Mouse (Mus musculus): Measurements from ENCODE around the gene Abhd15.

Gene Abhd15
- long read RNA-seq, experiment 1, transcript Abhd15-201 (2 exons, 2,662 nt) = major isoform, 7 of 10 reads
- long read RNA-seq, experiment 1, partial matches to known transcripts = 0 of 10 reads
- long read RNA-seq, experiment 1, other reads (novel, unspliced or antisense) = 3 of 10 reads
- long read RNA-seq, experiment 2, transcript Abhd15-201 (2 exons, 2,662 nt) = major isoform, 5 of 11 reads
- long read RNA-seq, experiment 2, partial matches to known transcripts = 0 of 11 reads
- long read RNA-seq, experiment 2, other reads (novel, unspliced or antisense) = 6 of 11 reads

DNA sequence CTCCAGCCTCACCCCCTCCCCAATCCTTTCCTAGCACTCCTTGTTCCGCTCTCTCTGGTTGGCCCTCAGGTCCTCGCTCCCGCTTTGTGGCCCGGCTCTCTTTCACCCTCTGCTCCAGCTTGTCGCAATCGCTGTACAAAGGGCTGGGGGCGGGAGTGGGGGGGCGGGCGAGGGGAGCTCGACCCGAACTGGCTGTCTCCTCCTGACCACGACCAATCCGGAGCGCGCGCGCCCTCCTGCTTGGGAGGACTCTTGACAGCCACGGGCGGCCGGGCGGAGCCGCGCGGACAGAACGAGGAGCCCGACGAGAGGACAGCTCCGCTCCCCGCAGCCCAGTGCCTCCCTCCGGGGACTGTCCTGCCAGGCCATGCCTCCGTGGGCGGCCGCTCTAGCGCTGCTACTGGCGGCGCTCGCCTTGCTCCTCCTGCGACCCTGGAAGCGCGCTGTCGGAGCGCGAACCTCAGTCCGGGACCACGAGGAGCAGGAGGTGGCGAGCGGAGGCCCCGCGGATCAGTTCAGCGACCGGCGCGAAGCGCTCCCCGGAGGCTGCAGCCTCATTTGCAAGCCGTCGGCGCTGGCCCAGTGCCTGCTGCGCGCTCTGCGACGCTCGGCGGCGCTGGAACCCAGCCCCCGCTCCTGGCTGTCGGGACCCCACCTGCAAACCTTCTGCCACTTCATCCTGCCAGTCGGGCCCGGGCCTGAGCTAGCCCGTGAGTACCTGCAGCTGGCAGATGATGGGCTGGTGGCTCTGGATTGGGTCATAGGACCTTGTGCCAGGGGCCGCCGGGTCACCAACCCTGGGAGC, at the start of gene Abhd15:
Gene Abhd15 (plus strand): TSS at position 290 of the 805 bp plus-strand sequence.
- intact Hi-C loops (cut with DNase I) = no loop called here

DNA sequence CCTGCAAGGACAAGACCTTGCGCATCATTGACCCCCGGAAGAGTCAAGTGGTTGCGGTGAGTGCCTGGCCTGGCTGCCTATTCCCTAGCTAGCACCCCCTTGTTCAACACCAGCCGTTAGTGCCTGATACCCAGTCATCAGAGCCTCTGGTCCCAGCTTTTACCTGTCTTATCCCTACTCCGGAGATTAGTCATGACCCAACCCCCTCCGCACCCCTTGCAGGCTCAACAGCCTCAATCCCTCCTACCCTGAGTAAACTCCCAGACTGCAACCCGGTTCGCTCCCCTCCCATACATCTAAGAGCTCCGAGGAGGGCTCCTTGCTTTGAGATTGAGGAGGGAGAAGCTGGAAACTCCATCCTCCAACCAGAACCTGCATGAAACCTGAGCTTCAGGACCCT, 48.4 kb upstream of the Abhd15 start:
- intact Hi-C loops (cut with DNase I) = no loop called here

DNA sequence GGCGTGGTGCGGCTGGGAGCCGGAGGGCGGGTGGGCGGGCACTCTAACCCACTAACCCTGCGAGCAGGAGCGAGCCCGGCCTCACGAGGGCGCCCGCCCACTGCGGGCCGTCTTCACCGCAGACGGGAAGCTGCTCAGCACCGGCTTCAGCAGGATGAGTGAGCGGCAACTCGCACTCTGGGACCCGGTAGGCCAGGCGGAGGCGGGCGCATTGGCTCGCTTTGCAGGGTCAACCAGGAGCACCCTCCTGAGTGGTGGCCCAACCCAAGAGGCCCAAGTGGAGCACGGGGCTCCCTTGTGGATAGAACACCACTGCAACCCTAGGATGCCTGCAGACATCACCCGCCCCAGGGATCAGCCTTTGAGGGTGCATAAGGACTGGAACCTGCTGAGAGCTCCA, 47.8 kb upstream of the Abhd15 start:
- intact Hi-C loops (cut with DNase I) = no loop called here

DNA sequence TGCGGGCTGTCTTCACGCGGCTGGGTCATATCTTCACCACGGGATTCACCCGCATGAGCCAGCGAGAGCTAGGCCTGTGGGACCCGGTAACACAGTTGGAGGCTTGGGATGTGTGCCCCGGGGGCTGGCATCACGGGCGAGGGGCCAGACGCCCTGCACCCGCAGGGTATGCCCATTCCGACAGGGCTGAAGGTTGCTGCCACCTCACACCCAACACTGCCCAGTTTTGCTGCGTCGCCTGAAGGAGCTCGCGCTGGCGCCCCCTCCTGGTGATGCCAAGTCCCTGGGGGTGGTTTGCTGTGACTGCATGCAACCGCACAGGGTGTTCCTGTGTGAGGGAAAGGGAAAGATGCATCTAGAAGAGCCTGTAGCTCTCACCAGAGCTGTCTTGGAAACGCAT, 47.1 kb upstream of the Abhd15 start:
- intact Hi-C loops (cut with DNase I) = no loop called here

DNA sequence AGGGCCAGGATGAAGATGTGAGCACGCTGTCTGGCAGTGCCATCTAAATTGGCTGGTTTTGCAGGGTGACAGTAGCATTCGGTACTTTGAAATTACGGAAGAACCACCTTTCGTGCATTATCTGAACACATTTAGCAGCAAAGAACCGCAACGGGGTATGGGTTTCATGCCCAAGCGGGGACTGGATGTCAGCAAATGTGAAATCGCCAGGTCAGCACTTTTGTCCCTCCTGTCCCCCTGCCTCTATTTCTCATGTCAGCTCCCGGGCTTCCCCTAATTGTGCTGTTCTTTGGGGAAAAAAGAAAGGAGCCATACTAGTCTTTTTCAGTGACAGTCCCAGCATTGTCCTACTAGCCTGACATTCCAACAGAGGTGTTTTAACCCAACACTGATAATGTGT, 46.5 kb upstream of the Abhd15 start:
- intact Hi-C loops (cut with DNase I) = no loop called here

DNA sequence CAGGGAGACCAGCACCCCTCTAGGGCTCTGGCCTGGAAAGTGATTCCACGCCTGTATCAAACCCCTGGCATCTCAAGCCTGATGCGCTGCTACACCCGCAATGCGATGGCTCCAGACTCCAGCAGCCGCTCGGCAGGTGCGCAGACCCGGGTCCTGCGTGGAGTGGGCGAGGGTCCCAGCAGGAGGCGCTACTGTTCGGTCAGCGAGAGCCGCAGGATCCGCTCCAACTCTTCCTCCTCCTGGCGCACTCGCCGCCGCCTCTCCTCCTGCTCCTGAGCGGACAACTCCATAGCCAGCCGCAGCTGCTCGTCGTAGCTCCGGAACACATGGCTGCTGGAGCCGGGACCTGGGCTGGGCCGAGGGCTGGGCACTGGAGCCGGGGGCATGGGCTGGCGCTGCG, 43.5 kb upstream of the Abhd15 start:
- intact Hi-C loops (cut with DNase I) = no loop called here

DNA sequence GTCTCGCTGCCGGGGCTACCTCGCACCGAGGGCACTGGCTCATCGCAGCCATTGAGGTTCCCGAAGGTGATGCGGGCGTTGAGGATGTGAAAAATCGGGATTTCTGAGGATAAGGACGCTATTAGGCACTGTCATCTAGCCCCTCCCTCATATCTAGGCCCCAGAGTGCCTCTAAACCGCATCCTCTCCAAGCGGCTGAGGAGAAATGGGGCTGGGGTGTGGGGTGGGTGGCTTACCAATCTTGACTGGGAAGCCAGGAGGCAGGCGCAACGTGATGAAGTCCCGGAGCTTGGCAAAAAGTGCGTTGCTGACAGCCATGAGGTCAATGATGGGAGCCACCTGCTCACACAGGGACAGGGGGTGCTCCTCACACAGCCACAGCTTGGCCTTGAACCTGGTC, 42.1 kb upstream of the Abhd15 start:
- intact Hi-C loops (cut with DNase I) = no loop called here

DNA sequence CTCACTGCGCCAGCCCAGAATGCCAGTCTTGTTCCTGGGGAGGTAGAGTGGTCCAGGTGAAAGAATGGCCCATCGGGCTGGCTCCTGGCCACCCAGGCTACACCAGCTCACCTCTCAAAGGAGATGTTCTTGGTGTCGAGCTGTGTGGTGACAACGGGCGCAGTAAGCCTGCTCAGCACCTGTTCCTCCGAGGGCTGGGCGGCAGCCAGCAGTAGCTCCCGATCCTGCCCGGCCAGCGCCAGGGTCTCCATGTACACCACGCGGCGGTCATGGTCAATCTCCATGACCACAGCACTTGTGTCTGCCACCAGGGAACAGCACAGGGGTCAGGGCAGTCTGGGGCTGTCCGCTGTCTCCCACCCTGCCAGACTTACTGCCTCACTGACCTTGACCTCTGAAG, 38.7 kb upstream of the Abhd15 start:
- intact Hi-C loops (cut with DNase I) = no loop called here

DNA sequence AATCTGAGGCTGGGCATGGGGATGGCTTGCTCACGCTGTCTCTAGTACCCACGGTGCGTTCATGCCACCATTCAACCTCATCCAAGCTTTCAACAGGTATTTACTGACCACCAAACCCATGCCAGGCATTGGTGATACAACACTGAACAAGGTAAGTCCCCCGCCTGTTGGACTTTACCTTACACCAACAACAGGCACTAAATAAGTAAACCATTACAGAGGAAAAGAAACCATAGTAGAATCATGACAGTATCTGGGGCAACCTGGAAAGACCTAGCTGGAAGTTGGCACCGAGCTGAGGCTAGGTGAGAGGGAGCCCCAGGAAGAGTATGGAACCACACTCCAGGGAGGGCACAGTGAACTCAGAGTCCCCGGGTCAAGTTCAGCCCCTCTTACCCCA, 38.0 kb upstream of the Abhd15 start:
- intact Hi-C loops (cut with DNase I) = no loop called here

DNA sequence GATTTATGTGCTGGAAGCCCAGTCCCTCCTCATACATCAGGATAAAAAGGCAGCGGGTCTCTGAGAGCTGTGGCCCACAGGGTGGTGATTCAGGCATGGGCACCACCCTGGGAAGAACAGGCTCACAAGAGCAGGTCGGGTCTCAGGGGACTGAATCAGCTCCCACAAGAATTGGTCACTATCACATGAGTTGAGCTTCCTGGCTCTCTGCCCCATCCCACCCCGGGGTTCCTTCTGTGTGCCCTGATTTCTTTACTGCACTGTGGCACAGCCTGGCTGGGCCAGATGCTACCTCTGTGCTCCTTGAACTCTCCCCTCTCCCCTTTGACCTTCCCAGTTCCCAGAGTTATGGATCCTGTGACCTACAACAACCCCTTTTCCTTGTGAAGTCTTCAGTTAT, 31.9 kb upstream of the Abhd15 start:
- intact Hi-C loops (cut with DNase I) = no loop called here

DNA sequence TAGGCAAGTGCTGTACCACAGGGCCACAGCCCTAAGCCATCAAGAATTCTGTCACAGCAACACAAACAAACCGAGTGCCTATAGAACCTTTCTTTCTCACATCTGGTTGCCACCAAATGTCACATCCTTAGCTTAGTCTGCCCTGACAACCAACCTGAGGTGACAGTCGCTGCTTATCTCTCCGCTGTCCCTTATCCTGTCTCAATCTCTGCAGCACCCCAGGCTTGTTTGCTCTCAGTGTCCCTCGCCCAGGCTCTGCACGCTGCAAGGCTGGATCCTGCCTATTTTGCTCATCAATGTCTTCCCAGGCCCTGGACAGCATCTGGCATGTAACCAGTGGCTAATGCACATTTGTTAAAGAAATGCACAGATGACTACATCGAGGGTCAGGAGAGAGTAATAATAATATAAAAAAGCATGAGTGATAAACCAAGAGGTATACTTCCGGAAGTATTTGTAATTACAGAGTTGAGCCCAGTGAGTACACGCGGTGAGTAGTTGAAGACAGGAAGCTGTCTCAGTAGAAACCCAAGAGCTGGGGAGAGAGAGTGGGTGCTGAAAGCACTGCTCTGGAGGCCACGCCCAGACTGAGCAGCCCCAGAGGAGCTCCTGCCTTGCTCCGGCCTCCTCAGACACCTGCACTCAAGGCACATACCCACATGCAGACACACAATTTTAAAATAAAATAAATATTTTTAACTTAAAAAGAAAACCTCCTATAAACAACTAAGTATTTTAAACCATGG, 31.2 kb upstream of the Abhd15 start:
- intact Hi-C loops (cut with DNase I) = no loop called here

DNA sequence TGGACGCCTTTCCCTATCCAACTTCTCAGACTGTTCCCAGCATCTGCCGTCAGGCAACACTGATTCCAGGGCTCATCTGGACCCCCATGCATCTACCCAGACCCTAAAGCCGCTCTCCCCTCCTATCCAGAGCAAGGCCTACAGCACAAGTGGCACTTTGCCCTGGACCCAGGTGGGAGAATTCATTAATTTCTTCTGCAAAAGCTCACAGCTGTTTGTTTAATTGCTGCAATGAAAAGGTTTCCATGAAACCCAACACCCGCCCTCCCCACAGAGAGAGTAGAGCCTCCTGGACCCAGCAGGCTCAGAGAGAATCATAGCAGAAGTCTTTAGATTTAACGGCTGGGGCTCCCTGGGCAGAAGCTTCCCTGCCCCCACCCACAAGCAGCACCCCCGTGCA, 29.7 kb upstream of the Abhd15 start:
- intact Hi-C loops (cut with DNase I) = no loop called here

DNA sequence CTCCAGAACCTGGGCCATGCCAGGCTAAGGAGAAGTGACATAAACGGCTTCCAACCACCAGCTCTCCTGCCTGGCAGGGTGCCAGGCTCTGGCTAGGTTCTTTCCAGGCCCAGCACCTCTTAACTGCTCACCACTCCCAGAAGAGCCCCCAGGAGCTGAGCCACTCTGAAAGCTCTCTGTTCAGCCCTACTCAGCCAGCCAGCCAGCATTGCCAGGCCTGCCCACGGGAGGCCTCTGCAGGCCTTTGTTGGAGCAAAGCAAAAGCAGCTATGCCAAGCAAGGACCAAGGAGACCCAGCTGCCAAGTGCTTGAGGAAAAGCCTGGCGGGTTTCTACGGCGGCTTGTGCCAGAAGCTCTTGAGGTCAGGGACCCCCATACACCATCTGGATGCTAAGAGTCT, 28.1 kb upstream of the Abhd15 start:
- intact Hi-C loops (cut with DNase I) = no loop called here

DNA sequence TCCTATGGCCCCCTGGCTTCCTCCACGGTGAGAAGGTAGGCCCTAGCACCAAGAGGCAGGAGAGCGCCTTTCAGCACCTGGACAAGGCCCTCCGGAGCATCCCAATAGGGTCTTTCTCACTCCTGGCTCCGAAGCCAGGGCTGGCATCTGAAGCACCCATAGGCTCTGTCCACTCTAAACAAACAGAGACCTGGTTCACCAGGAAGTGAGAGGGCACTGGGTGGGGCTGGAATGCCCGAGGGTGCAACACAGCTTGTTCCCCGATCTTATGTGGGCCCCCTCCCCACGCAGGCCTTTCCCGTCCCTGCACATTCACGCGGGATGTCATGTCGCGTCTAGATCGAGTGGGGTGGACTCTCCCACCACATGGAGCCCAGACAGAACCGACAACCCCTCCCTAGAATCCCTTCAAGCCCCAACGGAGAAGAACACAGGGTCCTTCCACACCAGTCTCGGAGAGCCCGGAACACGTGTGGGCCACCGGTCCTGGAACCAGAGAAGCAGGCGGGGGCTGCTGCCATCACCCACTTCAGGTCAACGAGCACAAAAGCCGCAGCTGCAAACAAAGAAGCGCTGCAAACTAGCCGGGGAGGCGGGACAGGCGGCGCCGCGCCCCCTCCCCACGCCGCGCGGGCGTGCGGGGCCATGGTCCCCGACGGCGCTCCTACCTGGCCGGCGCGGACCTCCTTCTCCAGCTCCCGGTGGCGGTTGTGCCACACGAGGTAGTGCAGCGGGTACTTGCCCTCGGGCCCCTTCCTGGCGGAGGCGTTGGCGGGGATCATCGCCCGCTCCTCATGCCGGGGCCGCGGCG, 25.9 kb upstream of the Abhd15 start:
- intact Hi-C loops (cut with DNase I) = no loop called here

DNA sequence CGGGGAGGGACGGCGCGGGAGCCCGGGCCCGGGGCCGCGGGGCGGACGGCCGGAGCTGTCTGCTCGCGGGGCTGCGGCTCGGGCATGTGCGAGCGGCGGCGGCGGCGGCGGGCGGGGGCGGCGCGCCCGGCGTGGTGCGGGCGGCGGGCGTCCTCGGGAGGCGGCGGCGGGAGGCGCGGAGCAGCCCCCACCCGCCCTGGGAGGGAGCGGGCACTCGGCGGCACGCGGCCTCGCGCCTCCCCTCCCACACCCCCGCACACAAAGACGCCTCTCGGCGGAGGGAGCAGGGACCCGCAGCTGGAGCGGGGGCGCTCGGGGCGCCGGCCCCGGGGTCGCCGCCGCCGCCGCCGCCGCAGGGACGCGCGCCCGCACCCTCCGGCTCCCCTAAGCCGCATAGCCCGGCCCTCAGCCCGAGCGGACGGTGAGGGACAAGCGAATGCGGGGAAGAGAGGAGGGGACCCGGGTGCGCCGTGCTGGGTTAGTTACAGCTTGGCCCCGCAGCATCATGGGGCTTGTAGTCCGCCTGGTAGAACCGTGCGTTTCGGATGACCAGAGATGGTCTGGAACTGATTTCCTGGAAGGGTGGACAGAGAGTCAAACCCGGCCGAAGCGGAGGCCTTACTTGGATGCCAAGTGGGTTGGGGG, 25.2 kb upstream of the Abhd15 start, which contains the start of gene Ankrd13b:
Gene Ankrd13b (minus strand): TSS at position 88 of the 645 bp plus-strand sequence.
- intact Hi-C loops (cut with DNase I) = no loop called here

DNA sequence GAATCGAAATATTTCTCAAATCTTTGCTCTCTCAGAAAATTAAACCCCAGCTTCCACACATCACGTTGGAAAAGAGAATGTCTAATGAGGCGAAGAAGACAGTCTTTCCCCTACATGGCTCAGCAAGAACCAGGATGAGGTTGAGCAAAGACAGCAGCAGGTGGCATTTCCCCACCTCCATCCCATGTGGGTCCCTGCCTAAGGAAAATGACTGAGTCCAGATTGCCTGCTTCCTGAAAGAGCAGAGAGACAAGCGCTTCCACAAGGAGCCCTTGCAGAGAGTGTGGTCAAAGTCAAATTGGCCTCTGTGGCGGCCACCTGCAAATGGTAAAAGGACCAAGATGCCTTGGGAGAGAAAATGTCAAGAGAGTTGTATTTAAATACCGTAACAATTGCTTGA, 24.5 kb upstream of the Abhd15 start:
- intact Hi-C loops (cut with DNase I) = no loop called here

DNA sequence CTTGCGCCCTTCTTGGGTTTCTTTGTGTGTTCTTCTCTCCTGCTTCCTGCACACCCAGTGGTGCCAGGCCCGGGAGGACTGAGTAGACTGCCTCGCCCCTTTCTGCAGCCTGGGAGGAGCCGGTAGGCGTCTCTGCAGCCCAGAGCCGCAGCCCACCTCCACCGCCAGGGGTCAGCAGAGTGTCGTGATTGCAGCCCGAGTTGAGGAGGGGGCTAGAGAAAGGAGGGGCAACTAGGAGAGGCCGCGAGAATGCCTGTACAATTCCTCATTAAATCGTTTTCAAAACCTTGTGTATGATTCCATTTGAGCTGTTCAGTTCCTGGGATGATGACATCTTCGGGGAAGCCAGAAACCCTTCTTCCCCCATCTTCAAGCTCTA, 23.8 kb upstream of the Abhd15 start:
- intact Hi-C loops (cut with DNase I) = no loop called here

DNA sequence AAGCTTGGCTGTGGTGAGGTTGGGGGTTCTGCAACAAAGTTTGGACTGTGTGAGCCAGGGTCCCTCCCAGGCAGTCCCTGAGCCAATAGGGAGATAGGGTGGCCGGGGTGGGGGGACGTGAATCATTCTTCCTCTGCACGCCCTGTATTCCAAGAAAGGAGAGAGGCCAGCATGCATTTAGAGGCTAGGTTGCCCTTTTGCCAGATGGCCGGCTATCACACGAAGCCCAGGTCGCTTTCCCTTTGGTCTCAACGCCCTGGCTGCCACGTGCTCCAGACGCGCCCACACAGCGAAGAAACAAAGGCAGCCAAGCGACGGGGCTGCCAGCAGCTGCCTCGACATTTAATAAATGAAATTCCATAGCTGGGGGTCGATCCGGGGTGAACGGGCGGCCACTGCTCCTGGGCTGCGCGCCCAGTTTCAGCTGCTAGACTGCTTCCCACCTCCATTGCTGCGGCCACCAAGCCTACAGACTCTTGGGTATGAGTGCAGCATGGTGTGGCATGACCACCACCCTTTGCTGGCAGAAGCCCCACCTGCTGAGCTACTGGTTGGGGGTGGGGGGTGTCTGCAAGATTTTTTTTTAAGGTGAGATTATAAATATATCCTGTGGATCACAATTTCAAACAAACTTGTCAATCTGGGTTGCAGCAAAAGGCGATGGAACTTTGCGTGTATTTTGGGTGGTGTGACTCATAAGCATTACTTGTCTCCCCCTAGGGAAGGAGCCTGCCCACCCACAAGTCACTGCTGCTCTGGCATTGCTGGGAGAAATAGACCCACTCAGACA, 23.2 kb upstream of the Abhd15 start:
- intact Hi-C loops (cut with DNase I) = no loop called here

DNA sequence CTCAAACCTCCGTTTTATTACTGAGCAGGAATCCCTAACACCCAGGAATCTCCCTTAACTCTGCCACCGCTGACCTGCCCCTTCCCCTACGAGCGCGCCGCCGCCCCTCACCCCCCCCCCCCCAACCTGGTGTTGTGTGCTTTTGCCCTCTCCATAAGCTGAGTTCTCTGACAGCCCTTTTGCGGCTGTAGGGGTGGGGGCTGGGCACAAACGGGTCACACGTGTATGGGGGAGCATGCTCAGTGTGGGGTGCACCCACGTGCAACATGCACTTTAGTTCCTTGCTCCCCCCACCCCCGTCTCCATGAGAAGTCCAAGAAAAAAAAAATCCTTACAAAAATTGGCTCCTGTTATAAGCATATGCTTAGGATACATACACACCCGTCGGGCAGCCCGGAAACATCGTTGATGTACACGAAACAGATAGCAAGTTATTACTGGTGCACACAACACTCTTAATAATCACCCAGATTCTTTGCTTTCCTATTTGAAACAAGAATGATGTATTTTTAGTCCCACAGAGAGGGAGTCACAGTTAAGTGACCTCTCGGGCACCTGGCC, 22.5 kb upstream of the Abhd15 start:
- intact Hi-C loops (cut with DNase I) = no loop called here

DNA sequence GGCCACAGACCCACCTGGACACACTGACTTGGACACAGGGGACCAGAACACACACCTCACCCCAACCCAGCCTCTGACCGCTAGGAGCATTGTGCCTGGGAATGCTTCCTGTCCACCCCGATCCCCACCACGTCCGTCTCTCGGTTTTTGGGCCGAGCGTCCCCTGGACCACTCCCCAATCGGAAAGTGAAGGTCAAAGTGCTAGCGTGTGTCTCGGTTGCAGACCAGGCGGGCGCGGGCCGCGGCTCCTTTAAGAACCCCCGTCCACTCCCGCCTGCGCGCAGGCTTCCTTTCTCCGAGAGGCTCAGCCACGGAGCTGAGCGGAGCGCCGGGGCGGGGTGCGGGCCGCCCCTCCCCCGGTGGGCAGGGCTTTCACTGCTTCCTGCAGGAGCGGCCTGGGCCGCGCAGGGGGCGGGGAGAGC, 22.0 kb upstream of the Abhd15 start:
- intact Hi-C loops (cut with DNase I) = no loop called here

Measured in adrenal gland (tissue).